Mouse (Mus musculus) CH12.LX (cell line): ENCODE measurements at regions not wholly inside any gene's neighbourhood (a gene's known extent, or its start where the extent isn't known, plus 50 kb on each side); places are given as distances from the start of the nearest gene placed in this dataset.

Experiments used
- MAX ChIP-seq: IDR thresholded peaks from 2 replicates; pipeline ENCODE4 v1.6.1; 2011; ENCODE audit warnings: low read length, improper control_type of control experiment
- TBP ChIP-seq: conservative IDR thresholded peaks from 2 replicates; pipeline ENCODE4 v1.6.1; 2011; ENCODE audit warnings: low read depth, low read length, improper control_type of control experiment

- TF ChIP-seq MAX (no peak), TBP (no peak)
These were observed 82.4 kb upstream of the Tsc22d1 start for GRCm38 (mm10) chr14:76332336-76332703.
